Mouse (Mus musculus): ENCODE measurements around the gene Txndc16.

- no peak for TF ChIP-seq GATA1 (IDR thresholded peaks at IDR 0.05; ENCODE audit: low read length)
- TF ChIP-seq TAL1 (IDR thresholded peaks at IDR 0.05; ENCODE audit: low read length): no peak
Observed at GRCm38 (mm10) chr14:45102201-45102600, 117.9 kb downstream of the Txndc16 start.

All from erythroblast, embryonic 14.5 days (primary cell).